Mouse (Mus musculus) G1E (cell line): Measurements from ENCODE around the gene Tmprss11a.

Experiments used
- CTCF ChIP-seq: IDR thresholded peaks from 2 replicates; pipeline ENCODE4 v1.5.1; 2012; ENCODE audit warnings: low read depth, low read length, inconsistent platforms, mixed read lengths
- GATA1 ChIP-seq: IDR thresholded peaks from 2 replicates; pipeline ENCODE4 v1.6.1; 2012; ENCODE audit warnings: borderline replicate concordance, low read length, inconsistent platforms, mixed read lengths
- GATA2 ChIP-seq: IDR thresholded peaks from 2 replicates; pipeline ENCODE4 v1.6.1; 2012; ENCODE audit warnings: low read depth, low read length, inconsistent platforms, borderline replicate concordance

DNA sequence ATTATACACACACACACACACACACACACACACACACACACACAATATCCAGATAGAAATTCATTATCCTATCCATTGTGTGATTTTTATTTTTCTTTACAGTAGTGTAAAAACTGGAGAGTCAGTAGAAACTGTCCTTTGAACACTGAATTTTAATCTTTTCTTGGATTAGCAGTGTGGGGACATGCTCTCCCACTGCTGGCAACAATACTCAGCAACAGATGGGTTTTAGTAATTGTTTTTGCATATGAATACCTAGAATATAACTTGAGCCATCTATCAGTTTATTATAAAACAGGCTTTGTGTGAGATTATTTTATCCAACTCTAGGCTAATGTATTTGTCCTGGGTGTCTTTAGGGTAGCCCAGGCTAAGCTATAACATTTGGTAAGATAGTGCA lies 30.2 kb downstream of the Tmprss11a start:
- TF ChIP-seq CTCF (no peak), GATA1 (no peak), GATA2 (no peak)
